Mouse (Mus musculus): ENCODE measurements around the gene Smg5.

DNA sequence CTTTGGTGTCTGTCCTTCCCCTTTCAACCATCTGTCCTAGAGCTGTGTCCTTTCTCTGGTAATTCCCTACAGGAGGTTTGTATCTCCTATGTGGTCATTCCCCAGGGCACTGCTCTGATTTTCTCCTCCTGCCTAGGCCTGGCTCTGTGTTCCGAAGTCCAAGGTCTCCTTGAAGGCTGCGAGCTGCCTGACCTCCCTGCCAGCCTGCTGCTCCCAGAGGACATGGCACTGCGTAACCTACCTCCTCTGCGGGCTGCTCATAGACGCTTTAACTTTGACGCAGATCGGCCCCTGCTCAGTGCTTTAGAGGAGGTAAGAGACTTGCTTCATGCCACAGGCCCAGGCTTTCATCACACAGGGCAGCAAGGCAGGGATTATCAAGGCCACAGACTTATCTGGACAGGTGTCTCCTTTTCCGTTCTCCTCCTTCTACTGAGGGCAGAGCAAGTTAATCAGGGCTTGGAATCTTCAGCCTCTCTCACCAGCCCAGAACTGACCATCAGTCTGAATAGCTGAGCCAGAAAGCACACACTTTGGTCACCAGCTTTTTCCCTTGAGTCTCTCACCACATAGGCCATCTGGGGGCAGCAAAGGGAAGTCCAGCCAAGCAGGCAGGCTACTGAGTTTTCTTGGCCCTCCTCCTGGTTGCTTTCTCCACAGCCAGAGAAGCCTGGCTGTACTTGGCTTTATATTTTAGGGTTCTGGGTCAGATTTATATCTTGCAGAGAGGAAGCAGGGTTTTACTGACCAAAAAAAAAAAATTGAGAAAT is 18.5 kb downstream of the Smg5 start:
- TF ChIP-seq POLR2A (IDR thresholded peaks at IDR 0.05; ENCODE audit: insufficient read depth, low read length) = no peak
- peak; percentile 18 for TF ChIP-seq CTCF (IDR thresholded peaks at IDR 0.05; ENCODE audit: low read depth, low read length)
- TF ChIP-seq EP300 (IDR thresholded peaks at IDR 0.05; ENCODE audit: insufficient read depth, low read depth, low read length) = no peak

All from ES-Bruce4 (cell line).